Mouse (Mus musculus) gastrocnemius, postnatal 14 days (tissue): ENCODE data around the gene Abr. TPM values are rescaled to one million over a fixed set of nuclear protein-coding genes. Genes with fewer than 3 reads are reported as not detected.

ENCODE experiments used
- DNase-seq: peaks from one replicate; pipeline ENCODE4 v3.0.0; 2021; ENCODE audit warnings: mixed read lengths
- intact Hi-C: fragments of 180-260 bp; cut with DNase I; formaldehyde crosslinking; loops from one replicate; pipeline ENCODE4 v1.15.1; 2025; ENCODE audit warnings: low total_unique reads
- total RNA-seq, 2 experiments: library from RNA; stranded (reverse); gene quantifications; 2 replicates each; pipeline ENCODE4 v1.2.3; 2021

Gene Abr
- total RNA-seq, 2 experiments from 2014 or later, result 15.4 to 18.2 TPM

- intact Hi-C loops, result loop anchor here (10.0 kb wide), 1 partner anchor 48 kb away; no protein-coding TSS in a partner anchor
- no peak for DNase-seq
Observed at GRCm38 (mm10) chr11:76572820-76573385, 49.2 kb downstream of the Abr start.

DNA sequence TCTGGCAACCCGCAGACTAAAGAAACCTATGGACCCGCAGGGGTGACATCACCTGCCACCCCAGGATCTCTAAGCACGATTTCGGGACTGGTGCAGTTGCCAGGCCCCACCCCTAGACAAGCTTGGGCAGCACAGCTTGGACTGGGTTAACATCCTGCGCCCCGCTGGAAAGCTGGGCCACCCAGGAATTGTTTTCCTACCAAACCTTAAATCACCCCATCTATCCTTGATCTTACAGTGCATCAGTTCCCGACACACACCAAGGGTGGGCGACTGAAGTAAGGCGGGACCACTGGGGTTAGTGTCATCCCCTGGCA lies 50.5 kb downstream of the Abr start:
- intact Hi-C loops, result loop anchor here (10.0 kb wide), 1 partner anchor 47 kb away; no protein-coding TSS in a partner anchor
- no peak for DNase-seq

DNA sequence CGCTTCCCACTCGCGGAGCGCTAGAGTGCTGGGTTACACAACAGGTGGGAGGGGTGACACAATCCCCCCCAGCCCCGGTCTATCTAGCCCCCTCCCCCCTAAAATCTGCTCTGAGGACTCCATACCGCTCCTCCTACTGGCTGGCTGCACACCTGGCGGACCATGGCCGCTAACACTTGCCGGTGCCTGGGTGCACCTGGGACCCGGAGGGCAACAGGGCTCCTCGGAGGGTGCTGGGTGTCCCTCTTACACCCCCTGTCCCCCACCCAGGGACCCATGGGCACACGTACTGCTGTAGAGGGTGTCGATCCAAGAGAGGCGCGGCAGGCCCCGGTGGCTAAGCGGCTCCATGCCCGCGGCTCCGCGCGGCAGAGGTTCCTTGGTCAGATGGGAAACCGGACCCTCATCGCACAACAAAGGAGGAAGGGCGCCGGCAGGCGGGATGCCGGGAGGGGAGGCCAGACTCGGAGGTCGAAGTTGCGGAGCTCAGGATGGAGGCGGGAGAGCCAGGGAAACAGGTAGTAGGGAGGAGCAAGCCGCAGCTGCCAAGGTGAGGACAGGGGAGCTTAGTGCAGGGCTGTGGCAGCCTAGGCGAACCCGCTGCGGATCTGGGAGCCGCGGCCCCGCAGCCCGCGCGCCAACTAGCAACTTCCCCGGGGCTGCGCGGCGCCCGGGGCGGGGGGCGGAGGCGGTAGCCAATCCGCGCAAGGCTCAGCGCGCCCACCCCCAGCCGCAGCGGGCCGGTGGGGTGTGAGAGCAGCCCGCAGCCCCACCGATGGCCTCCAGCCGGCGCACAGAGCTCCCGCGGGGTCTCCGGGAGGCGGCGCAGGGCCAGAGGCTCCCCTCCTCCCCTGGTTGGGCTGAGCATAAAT lies 51.1 kb downstream of the Abr start:
- peak; percentile 11 for DNase-seq
- intact Hi-C loops, result loop anchor here (10.0 kb wide), 1 partner anchor 46 kb away; no protein-coding TSS in a partner anchor

GRCm38 (mm10) chr11:76570201-76570731 lies 51.8 kb downstream of the Abr start:
- intact Hi-C loops, result loop anchor here (10.0 kb wide), 1 partner anchor 45 kb away; no protein-coding TSS in a partner anchor
- no peak for DNase-seq

DNA sequence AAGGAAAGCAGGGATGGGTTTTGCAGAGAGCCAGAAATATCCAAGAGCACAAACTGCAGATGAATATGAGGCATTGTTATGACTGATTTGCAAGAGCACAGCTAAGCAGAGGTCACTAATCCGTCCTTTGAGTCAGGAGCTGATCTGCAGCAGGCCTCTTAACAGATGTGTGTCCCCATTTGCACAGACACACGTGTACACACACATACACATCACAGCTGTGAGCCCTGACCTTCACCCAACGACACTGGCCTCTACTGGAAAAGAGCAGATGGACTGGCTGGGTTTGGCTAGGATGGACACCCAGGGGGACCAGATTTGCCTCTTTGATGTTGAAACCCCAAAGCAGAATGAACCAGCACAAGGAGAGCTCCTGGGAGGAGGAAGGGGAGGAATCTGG lies 52.7 kb downstream of the Abr start:
- intact Hi-C loops, result no loop called here
- DNase-seq, result no peak

- intact Hi-C loops, result no loop called here
- no peak for DNase-seq
Observed at GRCm38 (mm10) chr11:76566081-76566480, 56.0 kb downstream of the Abr start.

DNA sequence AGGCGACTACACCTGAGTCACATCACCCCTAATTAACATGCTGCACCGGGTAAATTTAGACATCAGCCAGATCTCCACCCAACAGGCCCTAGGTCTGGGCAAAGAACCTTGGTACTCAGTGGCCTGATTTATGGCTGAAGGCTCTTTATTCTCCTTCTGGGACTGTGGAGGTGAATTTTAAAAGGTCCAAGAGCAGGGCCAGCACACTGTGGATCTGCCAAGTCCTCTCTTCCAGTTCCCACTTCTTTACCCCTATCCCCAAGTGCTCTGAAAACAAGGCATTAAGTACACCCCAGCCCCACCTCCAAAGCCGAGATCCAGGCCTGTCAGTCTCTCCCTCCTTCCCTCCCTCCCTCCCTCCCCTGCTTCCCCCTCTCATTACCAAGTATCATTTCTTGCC lies 59.5 kb downstream of the Abr start:
- intact Hi-C loops, result no loop called here
- no peak for DNase-seq

DNA sequence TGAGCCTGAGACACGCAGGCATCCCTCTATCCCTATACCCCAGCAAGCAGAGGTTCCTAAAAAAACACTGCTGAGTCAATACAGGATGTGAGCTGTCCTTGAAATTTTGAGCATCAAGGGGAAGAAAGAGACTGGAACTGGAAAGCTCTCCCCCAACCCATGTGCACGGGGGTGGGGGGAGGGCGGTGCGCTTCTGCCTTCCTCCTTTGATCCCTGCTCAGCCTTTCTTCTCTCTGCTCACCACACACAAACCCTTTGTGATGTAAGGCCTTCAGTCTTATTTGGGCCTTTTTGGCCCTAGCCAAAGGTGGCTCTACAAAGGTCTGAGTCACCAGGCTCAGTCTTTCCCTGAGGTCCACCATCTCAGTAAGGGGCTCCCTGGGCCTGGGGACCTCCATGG lies 59.9 kb downstream of the Abr start:
- intact Hi-C loops, result no loop called here
- DNase-seq, result no peak

GRCm38 (mm10) chr11:76557837-76558236 lies 64.3 kb downstream of the Abr start:
- DNase-seq, result no peak
- intact Hi-C loops, result no loop called here

DNA sequence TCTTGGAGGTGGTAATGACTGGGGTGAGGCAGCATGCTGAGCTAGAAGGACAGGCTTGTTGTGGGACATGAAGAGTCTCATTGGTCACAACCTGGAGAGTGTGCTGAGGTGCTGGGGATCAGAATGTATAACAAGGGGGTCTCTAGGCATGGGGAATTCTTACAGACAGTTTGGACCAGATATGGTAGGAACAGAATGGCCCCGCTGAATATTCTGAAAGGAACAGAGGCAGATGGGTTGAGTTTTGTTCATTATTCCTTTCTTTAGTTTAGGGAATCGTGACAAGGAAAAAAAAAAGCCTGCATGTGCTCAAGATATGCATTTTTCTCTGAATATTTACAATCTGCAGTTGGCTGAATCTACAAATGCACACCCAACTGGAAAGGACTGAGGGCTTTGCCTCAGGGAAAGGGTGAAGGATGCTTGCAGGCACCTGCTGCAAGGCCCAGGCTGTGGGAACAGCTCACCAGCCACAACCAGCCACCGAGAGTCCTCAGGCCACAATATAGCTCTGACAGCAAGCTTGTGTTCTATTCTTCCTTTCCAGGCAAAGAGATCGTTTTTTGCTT lies 73.9 kb downstream of the Abr start:
- intact Hi-C loops, result loop anchor here (10.0 kb wide), 1 partner anchor 97 kb away; no protein-coding TSS in a partner anchor

GRCm38 (mm10) chr11:76547420-76547819 lies 74.7 kb downstream of the Abr start:
- intact Hi-C loops, result loop anchor here (10.0 kb wide), 1 partner anchor 97 kb away; no protein-coding TSS in a partner anchor
- no peak for DNase-seq

More for the DNA sequence above, 73.9 kb downstream of the Abr start:
- DNase-seq, result no peak

DNA sequence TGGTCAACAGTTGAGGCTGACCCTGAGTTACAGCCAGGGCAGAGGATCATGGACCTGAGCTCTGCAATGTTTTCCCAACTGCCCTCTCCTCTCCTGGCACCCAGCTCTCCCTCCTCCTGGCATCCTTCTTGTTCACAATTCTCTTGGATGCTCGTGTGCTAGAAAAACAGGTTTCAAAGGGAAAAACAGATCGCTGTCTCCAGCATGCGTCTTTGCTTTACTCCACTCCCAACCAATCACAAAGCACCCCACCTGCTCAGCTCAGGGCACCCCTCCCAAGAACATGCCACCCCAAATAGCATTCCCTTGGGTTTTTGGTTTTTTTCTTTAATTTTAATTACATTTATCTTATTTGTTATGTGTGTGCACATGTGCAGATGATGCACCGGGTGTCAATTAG lies 75.7 kb downstream of the Abr start:
- DNase-seq, result no peak
- intact Hi-C loops, result loop anchor here (10.0 kb wide), 1 partner anchor 98 kb away; no protein-coding TSS in a partner anchor

DNA sequence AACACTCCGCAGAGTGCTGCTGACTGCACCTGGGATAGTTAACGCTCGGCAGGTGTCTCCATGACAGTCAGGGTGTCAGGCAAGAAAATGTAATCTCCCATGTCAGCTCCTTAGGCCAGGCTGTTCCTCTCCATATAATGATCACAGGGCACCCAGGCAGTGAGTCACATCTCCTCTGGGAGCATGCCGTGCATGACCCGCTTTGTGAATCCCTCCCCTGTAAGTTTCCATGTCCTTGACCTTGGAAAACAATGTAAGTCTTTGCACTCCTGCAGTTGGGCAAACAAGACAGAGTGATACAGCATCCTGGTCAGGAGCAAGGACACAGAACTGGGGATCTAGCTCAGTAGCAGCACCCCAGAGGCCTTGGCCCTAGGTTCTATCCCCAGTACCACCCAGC lies 78.8 kb downstream of the Abr start:
- intact Hi-C loops, result loop anchor here (10.0 kb wide), 1 partner anchor 102 kb away; no protein-coding TSS in a partner anchor
- no peak for DNase-seq

- peak; percentile 72 for DNase-seq
Observed at GRCm38 (mm10) chr11:76540973-76541372, 81.1 kb downstream of the Abr start.

GRCm38 (mm10) chr11:76537401-76537800 lies 84.7 kb downstream of the Abr start:
- DNase-seq, result no peak
- intact Hi-C loops, result no loop called here

More at GRCm38 (mm10) chr11:76540973-76541372, 81.1 kb downstream of the Abr start:
- intact Hi-C loops, result loop anchor here (10.0 kb wide), 1 partner anchor 104 kb away; no protein-coding TSS in a partner anchor

DNA sequence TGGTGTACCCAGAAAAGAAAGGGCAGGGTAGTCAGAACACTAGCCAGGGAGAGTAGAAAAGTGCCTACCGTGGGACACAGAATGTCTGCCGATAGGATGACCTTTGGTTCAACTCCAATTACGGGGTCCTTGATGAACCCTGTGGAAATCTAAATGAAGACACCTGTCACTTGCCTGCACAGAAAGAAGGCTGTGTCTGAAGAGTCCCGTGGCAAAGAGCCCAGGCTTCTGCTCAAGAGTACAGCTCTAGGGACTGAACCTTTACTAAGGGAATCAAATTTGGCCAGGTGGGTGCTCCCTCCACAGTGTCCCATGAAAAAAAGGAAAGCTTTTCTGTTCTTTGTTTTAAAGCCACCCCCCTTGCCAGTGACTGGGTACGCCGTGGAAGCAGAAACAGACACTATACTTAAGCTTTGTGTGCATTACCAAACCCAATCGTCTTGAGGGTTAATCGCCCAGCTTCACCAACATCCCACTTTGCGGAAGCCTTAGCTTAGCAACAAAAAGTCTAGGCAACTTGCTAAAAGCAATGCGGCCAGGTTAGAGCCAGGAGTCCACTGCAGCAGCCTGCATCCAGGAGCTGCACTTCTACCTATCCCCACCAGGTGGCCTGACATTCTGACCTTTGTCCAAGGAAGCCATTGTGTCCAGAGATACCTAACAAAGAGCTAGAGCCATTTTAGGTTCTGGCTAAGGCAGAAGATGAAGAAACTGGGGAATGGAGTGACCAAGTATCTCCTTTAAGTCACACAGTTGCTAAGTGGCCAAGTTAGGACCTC lies 85.3 kb downstream of the Abr start:
- no peak for DNase-seq
- intact Hi-C loops, result no loop called here

DNA sequence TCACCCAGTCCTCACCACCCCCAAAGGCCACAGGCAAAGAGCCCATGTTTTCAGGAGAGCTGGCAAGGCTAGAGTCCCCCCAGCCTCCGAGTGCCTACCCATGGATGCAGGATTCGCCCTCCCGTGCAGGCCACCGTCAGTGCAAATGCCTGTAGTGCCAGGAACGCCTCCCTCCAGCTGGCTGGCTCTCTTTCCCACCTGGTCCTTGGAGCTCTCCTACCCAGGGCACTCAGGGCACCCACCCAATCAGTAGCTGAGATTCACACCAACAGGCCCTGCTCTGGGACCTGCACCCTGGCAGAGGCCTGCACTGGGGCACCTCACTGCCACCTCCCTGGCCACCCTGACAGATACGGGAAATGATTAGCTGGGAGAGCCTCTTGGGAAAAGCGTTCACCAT lies 90.1 kb downstream of the Abr start:
- intact Hi-C loops, result no loop called here
- DNase-seq, result no peak

GRCm38 (mm10) chr11:76530966-76531678 lies 91.0 kb downstream of the Abr start:
- intact Hi-C loops, result no loop called here
- DNase-seq, result no peak
